Mouse (Mus musculus) liver, adult 2 months (tissue): Measurements from ENCODE around the gene Myh7.

Source experiments
- CTCF ChIP-seq: fragments of 200-500 bp; IDR thresholded peaks from 2 replicates; pipeline ENCODE4 v1.5.1; 2011; ENCODE audit warnings: low read depth, low read length, control low read depth
- POLR2A ChIP-seq: fragments of 200-500 bp; IDR thresholded peaks from 2 replicates; pipeline ENCODE4 v1.6.1; 2011; ENCODE audit warnings: low read length, control low read depth; ENCODE audit not compliant: insufficient read depth; ENCODE audit errors: extremely low read depth

DNA sequence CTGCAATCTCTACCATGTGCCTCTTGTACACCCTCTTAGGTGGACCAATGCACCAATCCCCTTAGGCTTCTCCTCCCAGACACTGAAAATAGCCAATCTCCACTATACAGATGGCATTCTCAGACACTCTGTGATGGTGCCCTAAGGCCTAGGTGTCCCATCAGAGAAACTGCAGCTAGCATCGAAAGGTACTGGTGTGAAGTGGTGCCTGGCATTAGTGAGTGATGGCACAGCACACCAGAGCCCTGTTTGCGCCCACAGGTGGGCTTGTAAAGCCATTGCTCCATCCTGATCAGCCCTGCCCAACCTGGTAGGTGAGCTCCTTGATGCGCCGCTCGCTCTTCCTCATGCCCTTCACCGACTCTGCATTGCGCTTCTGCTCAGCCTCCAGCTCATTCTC is 50.5 kb downstream of the Myh7 start:
- no peak for TF ChIP-seq CTCF
- no peak for TF ChIP-seq POLR2A
